Mouse (Mus musculus) liver, adult 2 months (tissue): ENCODE data around the gene Rpl9. TPM values are rescaled to one million over a fixed set of nuclear protein-coding genes. Genes with fewer than 3 reads are reported as not detected.
A peak's percentile ranks its signal among the peaks of the same experiment; 100 is the strongest.

ENCODE experiments used
- DNase-seq: peaks from one replicate; pipeline ENCODE4 v3.0.0-alpha.2; 2011; ENCODE audit warnings: low read depth, low spot score; ENCODE audit errors: extremely low read depth
- H3K27ac ChIP-seq: fragments of 200-500 bp; replicated peaks from 2 replicates; pipeline ENCODE4 v1.5.1; 2012; ENCODE audit warnings: low read depth, mild to moderate bottlenecking, control low read depth, inconsistent platforms, low read length; ENCODE audit not compliant: insufficient read depth
- H3K27me3 ChIP-seq: fragments of 200-500 bp; 2 replicates; pipeline ENCODE4 v1.6.1; 2012; ENCODE audit warnings: mild to moderate bottlenecking, moderate library complexity, low read length, inconsistent platforms; ENCODE audit not compliant: control insufficient read depth, insufficient read depth
- H3K36me3 ChIP-seq: fragments of 200-500 bp; 2 replicates; pipeline ENCODE4 v1.6.1; 2012; ENCODE audit warnings: low read length, inconsistent platforms; ENCODE audit not compliant: control insufficient read depth, insufficient read depth
- H3K4me1 ChIP-seq: fragments of 200-500 bp; 2 replicates; pipeline ENCODE4 v1.6.1; 2011; ENCODE audit warnings: low read length; ENCODE audit not compliant: control insufficient read depth, insufficient read depth
- H3K4me3 ChIP-seq: fragments of 200-500 bp; 2 replicates; pipeline ENCODE4 v1.5.1; 2011; ENCODE audit warnings: low read depth, mild to moderate bottlenecking, control low read depth, low read length, moderate library complexity; ENCODE audit not compliant: insufficient read depth
- H3K79me2 ChIP-seq: fragments of 200-500 bp; 2 replicates; pipeline ENCODE4 v1.6.1; 2012; ENCODE audit warnings: inconsistent platforms, mild to moderate bottlenecking, low read length, moderate library complexity; ENCODE audit not compliant: control insufficient read depth, insufficient read depth
- H3K9ac ChIP-seq: fragments of 200-500 bp; 2 replicates; pipeline ENCODE4 v1.6.1; 2012; ENCODE audit warnings: low read depth, mild to moderate bottlenecking, control low read depth, inconsistent platforms, low read length
- CTCF ChIP-seq: fragments of 200-500 bp; IDR thresholded peaks from 2 replicates; pipeline ENCODE4 v1.5.1; 2011; ENCODE audit warnings: low read depth, low read length, control low read depth
- POLR2A ChIP-seq: fragments of 200-500 bp; IDR thresholded peaks from 2 replicates; pipeline ENCODE4 v1.6.1; 2011; ENCODE audit warnings: low read length, control low read depth; ENCODE audit not compliant: insufficient read depth; ENCODE audit errors: extremely low read depth
- WGBS: fragments of 180-500 bp; shearing (Covaris S2); methylation state at CpG from one replicate; pipeline ENCODE4 v1.1.7; 2018; 5-methylcytosine and 5-hydroxymethylcytosine counted together
- polyA plus RNA-seq: library from polyadenylated mRNA; depleted of rRNA; stranded (reverse); fragments of >200 nt; gene quantifications from 2 replicates; pipeline ENCODE4 v1.2.3, GENCODE M21; 2012
- total RNA-seq: library from RNA; depleted of rRNA; stranded (reverse); fragments of >200 nt; gene quantifications from 2 replicates; pipeline ENCODE4 v1.2.3, GENCODE M21; 2014

Gene Rpl9
- total and polyA plus RNA-seq, 2 experiments = 95.8 to 451 TPM

DNA sequence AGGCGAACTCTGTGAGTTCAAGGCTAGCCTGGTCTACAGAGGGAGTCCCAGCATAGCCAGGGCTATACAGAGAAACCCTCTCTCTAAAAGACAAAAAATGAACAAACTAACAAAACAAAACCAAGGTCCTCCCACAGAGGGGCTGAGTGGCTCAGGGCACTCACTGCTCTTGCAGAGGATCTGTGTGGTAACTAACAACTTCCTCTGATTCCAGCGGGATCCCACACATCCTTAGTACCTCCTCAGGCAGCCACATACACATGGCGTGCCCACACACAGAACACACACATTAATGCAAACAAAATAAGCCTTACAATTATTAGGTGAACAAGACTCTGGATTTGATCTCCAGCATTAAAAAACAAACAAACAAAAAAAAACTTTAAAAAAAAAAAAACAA lies 33.5 kb downstream of the Rpl9 start:
- no peak for DNase-seq
- H3K4me1 ChIP-seq = peaks cover 12% of the 10 kb centered on the region
- H3K4me3 ChIP-seq = no peak overlapping the region
- TF ChIP-seq CTCF = no peak
- no peak overlapping the region for H3K27ac ChIP-seq
- 88% methylated on average over 3 of the region's 3 CpGs for WGBS
- H3K9ac ChIP-seq = no peak overlapping the region
- H3K36me3 ChIP-seq = no peaks in the 10 kb centered on the region
- H3K79me2 ChIP-seq = peaks cover 12% of the 10 kb centered on the region; the same call in 1 of the 2 replicates
- no peaks in the 10 kb centered on the region for H3K27me3 ChIP-seq

DNA sequence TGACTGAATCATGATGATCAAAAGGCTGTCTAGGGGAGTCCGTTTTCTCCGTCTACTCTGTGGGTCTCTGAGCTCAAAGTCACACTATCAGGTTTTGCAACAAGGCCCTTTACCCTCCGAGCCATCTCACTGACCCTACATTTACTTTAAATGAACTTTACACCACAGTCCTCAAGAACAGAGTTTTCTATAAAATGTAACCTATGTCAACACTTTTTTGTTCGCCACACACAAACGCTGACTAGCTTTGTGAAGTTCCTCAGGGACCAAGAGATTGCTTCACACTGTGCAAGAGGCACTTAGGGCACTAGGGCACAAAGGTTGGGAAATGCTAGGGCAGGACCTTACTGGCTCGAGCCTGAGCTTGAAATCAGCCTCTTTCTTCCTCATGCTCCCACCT lies 34.4 kb downstream of the Rpl9 start:
- TF ChIP-seq POLR2A = no peak
- no peak for TF ChIP-seq CTCF
- Histone ChIP-seq H3K79me2 (peaks cover 21% of the 10 kb centered on the region; the same call in 1 of the 2 replicates), H3K27ac (peak overlapping the region; percentile 35), H3K4me1 (peaks cover 16% of the 10 kb centered on the region), H3K9ac (no peak overlapping the region), H3K4me3 (no peak overlapping the region), H3K27me3 (no peaks in the 10 kb centered on the region), H3K36me3 (no peaks in the 10 kb centered on the region)
- 16% methylated on average over 6 of the region's 6 CpGs for WGBS
- peak; percentile 95 for DNase-seq

DNA sequence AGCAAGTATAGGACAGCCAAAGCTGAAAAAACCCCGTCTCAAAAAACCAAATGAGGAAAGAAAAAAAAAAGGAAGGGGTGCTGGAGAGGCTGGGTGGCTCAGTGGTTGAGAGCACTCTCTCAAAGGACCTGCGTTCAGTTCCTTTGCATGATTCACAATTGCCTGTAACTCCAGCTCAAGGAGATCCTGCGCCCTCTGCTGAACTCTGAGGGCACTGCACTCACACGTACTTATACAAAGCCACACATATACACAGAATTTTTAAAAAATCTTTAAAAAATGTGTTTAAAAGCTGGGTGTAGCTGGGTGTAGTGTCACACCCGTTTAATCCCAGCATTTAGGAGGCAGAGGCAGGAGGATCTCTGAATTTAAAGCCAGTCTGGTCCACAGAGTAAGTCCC lies 36.3 kb downstream of the Rpl9 start:
- TF ChIP-seq POLR2A (no peak), CTCF (peak; percentile 29; the same call in 1 of the 2 replicates)
- H3K4me3 ChIP-seq = no peak overlapping the region
- no peaks in the 10 kb centered on the region for H3K36me3 ChIP-seq
- no peaks in the 10 kb centered on the region for H3K27me3 ChIP-seq
- H3K27ac ChIP-seq = no peak overlapping the region
- 83% methylated on average over 5 of the region's 5 CpGs for WGBS
- no peak for DNase-seq
- H3K79me2 ChIP-seq = peaks cover 18% of the 10 kb centered on the region; the same call in 1 of the 2 replicates
- H3K4me1 ChIP-seq = peaks cover 16% of the 10 kb centered on the region
- H3K9ac ChIP-seq = no peak overlapping the region

DNA sequence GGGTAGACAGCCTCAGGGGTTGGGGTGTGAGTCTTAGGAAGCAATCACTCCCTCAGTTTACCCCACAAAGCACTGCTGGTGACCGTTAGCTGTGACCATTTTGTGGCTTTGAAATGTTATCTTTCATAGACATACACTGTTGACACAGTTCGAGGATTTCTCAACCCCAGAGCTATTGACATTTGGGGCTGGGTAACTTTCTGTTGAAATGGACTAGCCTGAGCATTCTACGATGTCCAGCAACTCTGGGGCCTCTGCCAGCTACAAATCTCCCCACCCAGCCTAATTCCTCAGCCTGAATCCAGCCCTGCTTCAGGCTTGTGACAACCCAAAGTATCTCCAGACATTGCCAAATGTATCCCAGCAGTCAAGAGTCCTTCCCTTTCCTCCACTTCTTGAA lies 37.1 kb downstream of the Rpl9 start:
- peaks cover 15% of the 10 kb centered on the region; the same call in 1 of the 2 replicates for H3K79me2 ChIP-seq
- no peaks in the 10 kb centered on the region for H3K27me3 ChIP-seq
- no peak overlapping the region for H3K9ac ChIP-seq
- 9% methylated on average over 3 of the region's 3 CpGs for WGBS
- H3K4me3 ChIP-seq = no peak overlapping the region
- no peak for TF ChIP-seq CTCF
- no peak for TF ChIP-seq POLR2A
- peak overlapping the region; percentile 58 for H3K27ac ChIP-seq
- peak; percentile 95 for DNase-seq
- peaks cover 16% of the 10 kb centered on the region for H3K4me1 ChIP-seq
- no peaks in the 10 kb centered on the region for H3K36me3 ChIP-seq

DNA sequence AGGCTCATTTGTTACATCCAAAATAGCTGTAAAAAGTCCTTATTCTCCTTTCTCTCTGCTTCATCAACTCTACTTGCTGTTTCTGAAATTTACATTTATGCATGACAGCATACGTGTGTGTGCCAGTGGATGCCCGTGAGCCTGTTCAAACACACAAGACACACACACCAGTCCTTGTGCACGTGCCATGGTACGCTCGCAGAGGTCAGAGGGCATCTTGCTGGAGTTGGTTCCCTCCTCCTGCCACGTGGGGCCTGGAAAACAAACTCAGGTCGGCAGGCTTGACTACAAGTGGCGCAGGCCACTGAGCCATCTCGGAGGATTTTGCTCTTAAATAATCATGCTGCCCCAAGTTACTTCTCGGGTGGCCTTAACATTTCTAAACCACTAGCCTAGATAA lies 40.7 kb downstream of the Rpl9 start:
- H3K27ac ChIP-seq = peak overlapping the region; percentile 64

DNA sequence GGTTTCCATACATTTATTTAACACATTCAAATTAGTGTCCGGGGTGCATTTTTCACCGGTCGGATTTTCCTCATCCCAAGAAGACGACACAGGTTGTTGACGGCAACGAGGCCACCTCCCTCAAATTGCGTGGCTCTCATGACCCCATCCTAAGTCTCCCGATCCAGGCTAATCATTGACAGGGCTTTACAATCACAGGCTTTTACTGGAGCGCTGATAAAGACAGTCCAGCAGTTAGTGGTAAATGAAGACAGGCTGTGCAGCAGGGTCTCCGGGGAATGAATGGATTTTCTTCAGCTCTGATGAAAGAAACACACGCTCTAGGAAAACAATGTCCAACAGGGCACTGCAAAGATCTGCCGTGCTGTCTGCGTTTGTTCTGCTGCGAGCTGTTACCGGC lies 43.1 kb downstream of the Rpl9 start, which contains the start of gene Klb:
Klb (plus strand) TSS at position 147 of the 400 bp plus-strand sequence.
- TF ChIP-seq CTCF (no peak), POLR2A (no peak)
- Histone ChIP-seq H3K4me1 (peaks cover 7% of the 10 kb centered on the region; the same call in 1 of the 2 replicates), H3K36me3 (no peaks in the 10 kb centered on the region), H3K9ac (peak within 1 kb of the TSS; percentile 56), H3K27ac (peak within 1 kb of the TSS; percentile 66), H3K79me2 (peaks cover 8% of the 10 kb centered on the region; the same call in 1 of the 2 replicates), H3K27me3 (no peaks in the 10 kb centered on the region), H3K4me3 (peak within 1 kb of the TSS; percentile 85)
- peak; percentile 96 for DNase-seq
- WGBS = 24% methylated on average over 15 of the region's 15 CpGs

More for the DNA sequence above, 40.7 kb downstream of the Rpl9 start:
- H3K27me3 ChIP-seq = no peaks in the 10 kb centered on the region
- no peaks in the 10 kb centered on the region for H3K36me3 ChIP-seq
- no peak for TF ChIP-seq POLR2A
- TF ChIP-seq CTCF = no peak
- 23% methylated on average over 10 of the region's 10 CpGs for WGBS
- peak overlapping the region; percentile 27; the same call in 1 of the 2 replicates for H3K4me3 ChIP-seq
- DNase-seq = peak; percentile 97
- H3K9ac ChIP-seq = peak overlapping the region; percentile 28
- H3K79me2 ChIP-seq = peaks cover 12% of the 10 kb centered on the region; the same call in 1 of the 2 replicates
- peaks cover 13% of the 10 kb centered on the region for H3K4me1 ChIP-seq
